Mouse (Mus musculus) neural tube, embryonic 13.5 days (tissue): ENCODE measurements around the gene Myo1c. TPM values are rescaled to one million over a fixed set of nuclear protein-coding genes. Genes with fewer than 3 reads are reported as not detected.

ENCODE experiments used
- ATAC-seq: fragments of 200-750 bp; cut with Nextera tagmentation; 2 replicates; pipeline ENCODE4 v1.8.0; 2017; ENCODE audit warnings: low read depth, mild to moderate bottlenecking, moderate TSS enrichment, moderate library complexity
- H3K27ac ChIP-seq: fragments of 300-500 bp; sonication (generic); replicated peaks from 2 replicates; pipeline ENCODE4 v1.5.1; 2015; ENCODE audit warnings: moderate library complexity, mild to moderate bottlenecking, inconsistent platforms
- H3K27me3 ChIP-seq: fragments of 300-500 bp; sonication (generic); 2 replicates; pipeline ENCODE4 v1.6.1; 2015; ENCODE audit warnings: mild to moderate bottlenecking, inconsistent platforms
- H3K36me3 ChIP-seq: fragments of 300-500 bp; sonication (generic); 2 replicates; pipeline ENCODE4 v1.6.1; 2015; ENCODE audit warnings: mild to moderate bottlenecking, inconsistent platforms
- H3K4me1 ChIP-seq: fragments of 300-500 bp; sonication (generic); replicated peaks from 2 replicates; pipeline ENCODE4 v1.6.1; 2015; ENCODE audit warnings: inconsistent platforms
- H3K4me2 ChIP-seq: fragments of 300-500 bp; sonication (generic); 2 replicates; pipeline ENCODE4 v1.6.1; 2015; ENCODE audit warnings: inconsistent platforms, mild to moderate bottlenecking, moderate library complexity
- H3K4me3 ChIP-seq: fragments of 300-500 bp; sonication (generic); 2 replicates; pipeline ENCODE4 v1.5.1; 2015; ENCODE audit warnings: mild to moderate bottlenecking, inconsistent platforms
- H3K9ac ChIP-seq: fragments of 300-500 bp; sonication (generic); 2 replicates; pipeline ENCODE4 v1.6.1; 2015; ENCODE audit warnings: moderate library complexity, mild to moderate bottlenecking, inconsistent platforms
- H3K9me3 ChIP-seq: fragments of 300-500 bp; sonication (generic); 2 replicates; pipeline ENCODE4 v1.6.1; 2016; ENCODE audit warnings: inconsistent platforms
- WGBS: fragments of 180-500 bp; shearing (Covaris S2); methylation state at CpG from one replicate; pipeline ENCODE4 v1.1.7; 2015; 5-methylcytosine and 5-hydroxymethylcytosine counted together
- polyA plus RNA-seq: library from polyadenylated mRNA; unstranded; fragments of >200 nt; fragmentation: Nextera tagmentation; extraction: Ambion mirVana; gene quantifications from 2 replicates; pipeline ENCODE4 v1.2.1, GENCODE M21; 2015

Gene Myo1c
- polyA plus RNA-seq, 1 experiment from 2014 or later: 10.7 TPM

- Histone ChIP-seq H3K27me3 (no peaks in the 10 kb centered on the region), H3K9ac (no peak overlapping the region), H3K4me2 (no peak overlapping the region), H3K9me3 (no peaks in the 10 kb centered on the region), H3K36me3 (peaks cover 85% of the 10 kb centered on the region), H3K4me1 (no peaks in the 10 kb centered on the region), H3K27ac (no peak overlapping the region), H3K4me3 (no peak overlapping the region)
- 94% methylated on average over 5 of the region's 5 CpGs for WGBS
- ATAC-seq: no peak
These were observed 50.3 kb downstream of the Myo1c start for GRCm38 (mm10) chr11:75700557-75700956.

- peaks cover 85% of the 10 kb centered on the region for H3K36me3 ChIP-seq
- no peaks in the 10 kb centered on the region for H3K9me3 ChIP-seq
- 90% methylated on average over 6 of the region's 6 CpGs for WGBS
- H3K9ac ChIP-seq: no peak overlapping the region
- H3K27ac ChIP-seq: no peak overlapping the region
- H3K4me2 ChIP-seq: no peak overlapping the region
- no peak overlapping the region for H3K4me3 ChIP-seq
- no peaks in the 10 kb centered on the region for H3K4me1 ChIP-seq
- no peak for ATAC-seq
- H3K27me3 ChIP-seq: no peaks in the 10 kb centered on the region
These were observed 52.5 kb downstream of the Myo1c start for GRCm38 (mm10) chr11:75702761-75703160.

- Histone ChIP-seq H3K4me3 (no peak overlapping the region), H3K4me2 (no peak overlapping the region), H3K27me3 (no peaks in the 10 kb centered on the region), H3K36me3 (peaks cover 76% of the 10 kb centered on the region), H3K4me1 (no peaks in the 10 kb centered on the region), H3K9ac (no peak overlapping the region), H3K27ac (no peak overlapping the region), H3K9me3 (no peaks in the 10 kb centered on the region)
- WGBS: 85% methylated on average over 2 of the region's 2 CpGs
- no peak for ATAC-seq
These were observed 53.4 kb downstream of the Myo1c start for GRCm38 (mm10) chr11:75703748-75704147.

GRCm38 (mm10) chr11:75713949-75714348 is 63.6 kb downstream of the Myo1c start:
- Histone ChIP-seq H3K4me3 (no peak overlapping the region), H3K36me3 (no peaks in the 10 kb centered on the region), H3K4me1 (no peaks in the 10 kb centered on the region), H3K27ac (no peak overlapping the region), H3K27me3 (no peaks in the 10 kb centered on the region), H3K9me3 (no peaks in the 10 kb centered on the region), H3K4me2 (no peak overlapping the region), H3K9ac (no peak overlapping the region)
- ATAC-seq: no peak
- 93% methylated on average over 1 of the region's 1 CpGs for WGBS

- Histone ChIP-seq H3K4me1 (no peaks in the 10 kb centered on the region), H3K27ac (no peak overlapping the region), H3K36me3 (no peaks in the 10 kb centered on the region), H3K9ac (no peak overlapping the region), H3K4me2 (peak overlapping the region; percentile 25; the same call in 1 of the 2 replicates), H3K27me3 (no peaks in the 10 kb centered on the region), H3K4me3 (no peak overlapping the region), H3K9me3 (0 out of 2 replicates have a peak, but pooled peaks cover 2% of the 10 kb centered on the region)
- ATAC-seq: no peak
- 27% methylated on average over 12 of the region's 12 CpGs for WGBS
These were observed 65.3 kb downstream of the Myo1c start for GRCm38 (mm10) chr11:75715556-75715955.

- WGBS: 83% methylated on average over 8 of the region's 8 CpGs
- no peak overlapping the region for H3K4me3 ChIP-seq
- no peaks in the 10 kb centered on the region for H3K4me1 ChIP-seq
- H3K9me3 ChIP-seq: peaks cover 12% of the 10 kb centered on the region
- ATAC-seq: no peak
- no peaks in the 10 kb centered on the region for H3K36me3 ChIP-seq
- no peaks in the 10 kb centered on the region for H3K27me3 ChIP-seq
- no peak overlapping the region for H3K9ac ChIP-seq
- no peak overlapping the region for H3K4me2 ChIP-seq
- H3K27ac ChIP-seq: no peak overlapping the region
These were observed 66.5 kb downstream of the Myo1c start for GRCm38 (mm10) chr11:75716661-75717325.

- H3K9ac ChIP-seq: no peak overlapping the region
- H3K36me3 ChIP-seq: no peaks in the 10 kb centered on the region
- peaks cover 12% of the 10 kb centered on the region for H3K9me3 ChIP-seq
- H3K27ac ChIP-seq: no peak overlapping the region
- no peak for ATAC-seq
- WGBS: 56% methylated on average over 4 of the region's 4 CpGs
- H3K4me1 ChIP-seq: no peaks in the 10 kb centered on the region
- no peak overlapping the region for H3K4me3 ChIP-seq
- no peak overlapping the region for H3K4me2 ChIP-seq
- no peaks in the 10 kb centered on the region for H3K27me3 ChIP-seq
These were observed 72.0 kb downstream of the Myo1c start for GRCm38 (mm10) chr11:75722339-75722738.

Other genes starting within 250 kb of the Myo1c start
- 60.8 and 74.9 TPM in 2 replicates for gene Serpinf1, start 227.8 kb upstream of the Myo1c start, polyA plus RNA-seq
- gene Serpinf2, start 210.9 kb upstream of the Myo1c start, polyA plus RNA-seq: 0.25 TPM in 1 of 2 replicates, not detected in the other
- 5.9 and 6.0 TPM in 2 replicates for gene Wdr81, start 195.8 kb upstream of the Myo1c start, polyA plus RNA-seq
- gene Tlcd2, start 188.8 kb upstream of the Myo1c start, polyA plus RNA-seq: 3.9 and 4.3 TPM in 2 replicates
- gene Prpf8, start 163.7 kb upstream of the Myo1c start, polyA plus RNA-seq: 47.3 and 51.3 TPM in 2 replicates
- 0.54 and 1.7 TPM in 2 replicates for gene Rilp, start 140.4 kb upstream of the Myo1c start, polyA plus RNA-seq
- gene Scarf1, start 137.0 kb upstream of the Myo1c start, polyA plus RNA-seq: 4.7 TPM in 2 replicates
- gene Slc43a2, start 118.8 kb upstream of the Myo1c start, polyA plus RNA-seq: 17.5 and 20.4 TPM in 2 replicates
- gene Pitpna, start 62.4 kb upstream of the Myo1c start, polyA plus RNA-seq: 122 and 128 TPM in 2 replicates
- gene Inpp5k, start 19.5 kb upstream of the Myo1c start, polyA plus RNA-seq: 39.9 and 42.8 TPM in 2 replicates
- 120 and 133 TPM in 2 replicates for gene Crk, start 28.8 kb downstream of the Myo1c start, polyA plus RNA-seq
- gene Ywhae, start 82.4 kb downstream of the Myo1c start, polyA plus RNA-seq: 1,498 and 1,540 TPM in 2 replicates
- 0.92 and 0.99 TPM in 2 replicates for gene Doc2b, start 145.5 kb downstream of the Myo1c start, polyA plus RNA-seq